Mouse (Mus musculus) liver, adult 2 months (tissue): ENCODE measurements at regions not wholly inside any gene's neighbourhood (a gene's known extent, or its start where the extent isn't known, plus 50 kb on each side); places are given as distances from the start of the nearest gene placed in this dataset.

Experiments
- DNase-seq: peaks from one replicate; pipeline ENCODE4 v3.0.0-alpha.2; 2011; ENCODE audit warnings: low read depth, low spot score; ENCODE audit errors: extremely low read depth
- H3K27ac ChIP-seq: fragments of 200-500 bp; replicated peaks from 2 replicates; pipeline ENCODE4 v1.5.1; 2012; ENCODE audit warnings: low read depth, mild to moderate bottlenecking, control low read depth, inconsistent platforms, low read length; ENCODE audit not compliant: insufficient read depth
- H3K27me3 ChIP-seq: fragments of 200-500 bp; 2 replicates; pipeline ENCODE4 v1.6.1; 2012; ENCODE audit warnings: mild to moderate bottlenecking, moderate library complexity, low read length, inconsistent platforms; ENCODE audit not compliant: control insufficient read depth, insufficient read depth
- H3K36me3 ChIP-seq: fragments of 200-500 bp; 2 replicates; pipeline ENCODE4 v1.6.1; 2012; ENCODE audit warnings: low read length, inconsistent platforms; ENCODE audit not compliant: control insufficient read depth, insufficient read depth
- H3K4me1 ChIP-seq: fragments of 200-500 bp; 2 replicates; pipeline ENCODE4 v1.6.1; 2011; ENCODE audit warnings: low read length; ENCODE audit not compliant: control insufficient read depth, insufficient read depth
- H3K4me3 ChIP-seq: fragments of 200-500 bp; 2 replicates; pipeline ENCODE4 v1.5.1; 2011; ENCODE audit warnings: low read depth, mild to moderate bottlenecking, control low read depth, low read length, moderate library complexity; ENCODE audit not compliant: insufficient read depth
- H3K79me2 ChIP-seq: fragments of 200-500 bp; 2 replicates; pipeline ENCODE4 v1.6.1; 2012; ENCODE audit warnings: inconsistent platforms, mild to moderate bottlenecking, low read length, moderate library complexity; ENCODE audit not compliant: control insufficient read depth, insufficient read depth
- H3K9ac ChIP-seq: fragments of 200-500 bp; 2 replicates; pipeline ENCODE4 v1.6.1; 2012; ENCODE audit warnings: low read depth, mild to moderate bottlenecking, control low read depth, inconsistent platforms, low read length
- CTCF ChIP-seq: fragments of 200-500 bp; IDR thresholded peaks from 2 replicates; pipeline ENCODE4 v1.5.1; 2011; ENCODE audit warnings: low read depth, low read length, control low read depth
- POLR2A ChIP-seq: fragments of 200-500 bp; IDR thresholded peaks from 2 replicates; pipeline ENCODE4 v1.6.1; 2011; ENCODE audit warnings: low read length, control low read depth; ENCODE audit not compliant: insufficient read depth; ENCODE audit errors: extremely low read depth
- WGBS: fragments of 180-500 bp; shearing (Covaris S2); methylation state at CpG from one replicate; pipeline ENCODE4 v1.1.7; 2018; 5-methylcytosine and 5-hydroxymethylcytosine counted together

- Histone ChIP-seq H3K79me2 (no peaks in the 10 kb centered on the region), H3K4me3 (no peak overlapping the region), H3K36me3 (no peaks in the 10 kb centered on the region), H3K9ac (no peak overlapping the region), H3K27ac (no peak overlapping the region), H3K4me1 (no peaks in the 10 kb centered on the region), H3K27me3 (no peaks in the 10 kb centered on the region)
- no peak for DNase-seq
- 85% methylated on average over 5 of the region's 5 CpGs for WGBS
- TF ChIP-seq CTCF (no peak), POLR2A (no peak)
These were observed 504.9 kb downstream of the Ptprc start for GRCm38 (mm10) chr1:137670650-137671049.

- no peaks in the 10 kb centered on the region for H3K4me1 ChIP-seq
- TF ChIP-seq CTCF (no peak), POLR2A (no peak)
- no peak overlapping the region for H3K4me3 ChIP-seq
- no peak overlapping the region for H3K27ac ChIP-seq
- H3K79me2 ChIP-seq: no peaks in the 10 kb centered on the region
- H3K9ac ChIP-seq: no peak overlapping the region
- H3K36me3 ChIP-seq: no peaks in the 10 kb centered on the region
- 81% methylated on average over 3 of the region's 3 CpGs for WGBS
- no peaks in the 10 kb centered on the region for H3K27me3 ChIP-seq
- DNase-seq: no peak
These were observed 505.7 kb downstream of the Ptprc start for GRCm38 (mm10) chr1:137669849-137670248.

- no peaks in the 10 kb centered on the region for H3K36me3 ChIP-seq
- WGBS: 92% methylated on average over 1 of the region's 1 CpGs
- no peaks in the 10 kb centered on the region for H3K4me1 ChIP-seq
- DNase-seq: no peak
- H3K27ac ChIP-seq: no peak overlapping the region
- no peak overlapping the region for H3K4me3 ChIP-seq
- H3K79me2 ChIP-seq: no peaks in the 10 kb centered on the region
- TF ChIP-seq CTCF (no peak), POLR2A (no peak)
- no peak overlapping the region for H3K9ac ChIP-seq
- H3K27me3 ChIP-seq: no peaks in the 10 kb centered on the region
These were observed 517.4 kb downstream of the Ptprc start for GRCm38 (mm10) chr1:137658141-137658540.

GRCm38 (mm10) chr1:137656900-137657458 is 518.5 kb downstream of the Ptprc start:
- WGBS: 76% methylated on average over 6 of the region's 6 CpGs

GRCm38 (mm10) chr1:137654171-137654570 is 521.3 kb downstream of the Ptprc start:
- H3K4me1 ChIP-seq: no peaks in the 10 kb centered on the region
- H3K27me3 ChIP-seq: no peaks in the 10 kb centered on the region
- no peak overlapping the region for H3K4me3 ChIP-seq
- no peaks in the 10 kb centered on the region for H3K36me3 ChIP-seq
- no peak overlapping the region for H3K9ac ChIP-seq
- WGBS: 67% methylated on average over 4 of the region's 4 CpGs
- TF ChIP-seq POLR2A (no peak), CTCF (no peak)
- no peak overlapping the region for H3K27ac ChIP-seq
- no peaks in the 10 kb centered on the region for H3K79me2 ChIP-seq
- no peak for DNase-seq

More at GRCm38 (mm10) chr1:137656900-137657458, 518.5 kb downstream of the Ptprc start:
- Histone ChIP-seq H3K27ac (no peak overlapping the region), H3K79me2 (no peaks in the 10 kb centered on the region), H3K27me3 (no peaks in the 10 kb centered on the region), H3K4me1 (no peaks in the 10 kb centered on the region), H3K4me3 (no peak overlapping the region), H3K36me3 (no peaks in the 10 kb centered on the region), H3K9ac (no peak overlapping the region)
- DNase-seq: no peak
- no peak for TF ChIP-seq POLR2A
- no peak for TF ChIP-seq CTCF

GRCm38 (mm10) chr1:137653495-137653894 is 522.0 kb downstream of the Ptprc start:
- no peaks in the 10 kb centered on the region for H3K79me2 ChIP-seq
- no peaks in the 10 kb centered on the region for H3K4me1 ChIP-seq
- TF ChIP-seq CTCF (no peak), POLR2A (no peak)
- no peaks in the 10 kb centered on the region for H3K27me3 ChIP-seq
- H3K36me3 ChIP-seq: no peaks in the 10 kb centered on the region
- no peak overlapping the region for H3K9ac ChIP-seq
- WGBS: 83% methylated on average over 5 of the region's 5 CpGs
- no peak for DNase-seq
- H3K27ac ChIP-seq: no peak overlapping the region
- H3K4me3 ChIP-seq: no peak overlapping the region
